Mouse (Mus musculus) megakaryocyte, embryonic 14.5 days (primary cell): ENCODE results near the gene B4galnt4.

Experiments
- FLI1 ChIP-seq: IDR thresholded peaks from 2 replicates; pipeline ENCODE4 v1.6.1; 2012; ENCODE audit warnings: low read length, inconsistent platforms, mixed read lengths
- GATA1 ChIP-seq: IDR thresholded peaks from 3 replicates; pipeline ENCODE4 v1.6.1; 2012; ENCODE audit warnings: mixed read lengths, low read length, inconsistent platforms, borderline replicate concordance

DNA sequence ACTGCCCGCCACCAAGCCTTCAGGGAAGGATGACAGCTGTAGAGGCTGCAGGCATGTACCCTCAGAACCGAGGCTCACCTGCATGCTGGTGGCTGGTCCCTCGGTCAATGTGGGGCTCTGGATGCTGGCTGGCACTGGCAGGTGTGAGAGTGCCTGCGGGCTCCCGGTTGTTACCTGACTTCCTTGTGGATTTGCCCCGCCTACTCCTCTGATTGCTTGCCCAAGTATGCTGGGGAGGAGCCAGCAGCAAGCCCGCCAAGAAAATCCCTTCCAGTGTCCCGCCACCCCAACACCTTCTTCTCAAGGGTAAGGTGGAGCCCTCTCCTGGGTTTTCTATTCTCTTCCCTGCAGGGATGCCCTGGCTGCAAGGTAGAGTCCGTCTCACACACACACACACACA lies 56.7 kb downstream of the B4galnt4 start, which contains the start of gene Ano9:
- TF ChIP-seq GATA1: no peak
- no peak for TF ChIP-seq FLI1
